Mouse (Mus musculus) forebrain, embryonic 12.5 days (tissue): ENCODE results near the gene Pou5f2. TPM values are rescaled to one million over a fixed set of nuclear protein-coding genes. Genes with fewer than 3 reads are reported as not detected.

ENCODE experiments used
- ATAC-seq: fragments of 200-750 bp; cut with Nextera tagmentation; 2 replicates; pipeline ENCODE4 v1.8.0; 2017; ENCODE audit warnings: moderate TSS enrichment; ENCODE audit not compliant: low FRiP score
- H3K27ac ChIP-seq: fragments of 300-500 bp; sonication (generic); 2 replicates; pipeline ENCODE4 v1.5.1; 2016; ENCODE audit warnings: mild to moderate bottlenecking
- H3K27me3 ChIP-seq: fragments of 300-500 bp; sonication (generic); 2 replicates; pipeline ENCODE4 v1.6.1; 2016; ENCODE audit warnings: mild to moderate bottlenecking
- H3K36me3 ChIP-seq: fragments of 300-500 bp; sonication (generic); replicated peaks from 2 replicates; pipeline ENCODE4 v1.6.1; 2016; ENCODE audit warnings: mild to moderate bottlenecking
- H3K4me1 ChIP-seq: fragments of 300-500 bp; sonication (generic); 2 replicates; pipeline ENCODE4 v1.6.1; 2016
- H3K4me2 ChIP-seq: fragments of 300-500 bp; sonication (generic); 2 replicates; pipeline ENCODE4 v1.6.1; 2016; ENCODE audit warnings: mild to moderate bottlenecking, moderate library complexity
- H3K4me3 ChIP-seq: fragments of 300-500 bp; sonication (generic); replicated peaks from 2 replicates; pipeline ENCODE4 v1.5.1; 2016; ENCODE audit warnings: mild to moderate bottlenecking
- H3K9ac ChIP-seq: fragments of 300-500 bp; sonication (generic); 2 replicates; pipeline ENCODE4 v1.6.1; 2016; ENCODE audit warnings: mild to moderate bottlenecking
- H3K9me3 ChIP-seq: fragments of 300-500 bp; sonication (generic); 2 replicates; pipeline ENCODE4 v1.6.1; 2016
- WGBS: fragments of 180-500 bp; shearing (Covaris S2); methylation state at CpG from one replicate; pipeline ENCODE4 v1.1.7; 2016; 5-methylcytosine and 5-hydroxymethylcytosine counted together
- polyA plus RNA-seq: library from polyadenylated mRNA; unstranded; fragments of >200 nt; fragmentation: Nextera tagmentation; extraction: Ambion mirVana; gene quantifications from 2 replicates; pipeline ENCODE4 v1.2.1, GENCODE M21; 2016

Gene Pou5f2
- polyA plus RNA-seq, 1 experiment from 2014 or later = 3.1 TPM

DNA sequence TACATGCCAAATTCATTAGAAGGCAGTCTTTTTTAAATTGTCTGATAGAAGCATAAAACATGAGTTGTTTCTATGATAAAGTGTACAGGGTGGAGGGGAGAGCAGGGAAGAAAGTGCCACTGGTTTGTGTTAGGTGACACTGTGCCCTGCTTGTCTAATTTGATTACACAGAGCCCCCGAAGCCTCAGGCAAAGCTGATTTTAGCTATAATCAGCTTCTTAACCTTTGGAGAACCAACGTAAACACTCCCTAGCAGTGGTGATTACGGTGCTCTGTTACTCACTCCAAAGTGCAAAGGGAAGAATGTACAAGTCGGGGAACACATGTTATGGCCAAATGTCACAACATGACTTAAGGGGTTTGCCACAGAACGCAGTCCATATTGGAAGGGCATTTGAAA lies 20.4 kb downstream of the Pou5f2 start:
- Histone ChIP-seq H3K4me3 (no peak overlapping the region), H3K27me3 (no peaks in the 10 kb centered on the region), H3K27ac (no peak overlapping the region), H3K4me2 (no peak overlapping the region), H3K4me1 (0 out of 2 replicates have a peak, but pooled peaks cover 2% of the 10 kb centered on the region), H3K9me3 (no peaks in the 10 kb centered on the region), H3K9ac (no peak overlapping the region), H3K36me3 (no peaks in the 10 kb centered on the region)
- ATAC-seq = no peak
- 64% methylated on average over 5 of the region's 5 CpGs for WGBS

Other genes with a start within 250 kb of the Pou5f2 start
- 86.3 and 113 TPM in 2 replicates for gene Nr2f1, start 174.9 kb downstream of the Pou5f2 start, polyA plus RNA-seq